In genomic region chr9:61135263-61135882, GRCm38 (mm10) we compare ENCODE assay signal across 13 mouse cellular contexts.
DNase-seq lines count a peak whose midpoint lies in the region; ATAC-seq and TF ChIP-seq lines count a peak whose summit lies in the region.
"Had no signal": no experiment of that assay in that cellular context is flagged by ENCODE, and none has a peak within 500 bp of the region (broad histone marks: within the 10 kb centered on the region; RNA-seq: fewer than 3 reads in every experiment).

No protein-coding gene starts in this region.

- H3K27me3 ChIP-seq in forebrain, embryonic 13.5 days: peaks cover 39% of the 10 kb centered on the region
- no peaks in the 10 kb centered on the region for H3K27me3 ChIP-seq in limb, embryonic 14.5 days (ENCODE audit: control insufficient read depth, insufficient read depth, low read length)
- H3K27me3 ChIP-seq in thymus, adult 2 months (ENCODE audit: control insufficient read depth, insufficient read depth, low read length): no peaks in the 10 kb centered on the region

- 48% methylated on average over 10 of the region's 10 CpGs for WGBS in forebrain, embryonic 13.5 days
- 27% methylated on average over 10 of the region's 10 CpGs for WGBS in limb, embryonic 14.5 days
- 76% methylated on average over 10 of the region's 10 CpGs for WGBS in thymus, adult 2 months

- H3K27ac ChIP-seq in forebrain, embryonic 13.5 days: no peak overlapping the region
- no peak overlapping the region; the same call in 1 of the 2 replicates for H3K27ac ChIP-seq in limb, embryonic 14.5 days (replicated peaks; ENCODE audit: low read depth, low read length)
- H3K27ac ChIP-seq in gastrocnemius, adult 2 months: no peak overlapping the region
- H3K27ac ChIP-seq in thymus, adult 2 months (ENCODE audit: control insufficient read depth, insufficient read depth, low read length): no peak overlapping the region
- H3K27ac ChIP-seq: heart, adult 2 months had no signal

- H3K4me2 ChIP-seq in forebrain, embryonic 13.5 days: no peak overlapping the region
- no peak overlapping the region for H3K4me2 ChIP-seq in limb, embryonic 14.5 days (replicated peaks; ENCODE audit: low read depth, low read length, severe bottlenecking)
- H3K4me2 ChIP-seq: liver, embryonic 11.5 days had no signal

- peaks cover 19% of the 10 kb centered on the region for H3K4me1 ChIP-seq in forebrain, embryonic 13.5 days
- peaks cover 7% of the 10 kb centered on the region; the same call in 1 of the 2 replicates for H3K4me1 ChIP-seq in limb, embryonic 14.5 days (ENCODE audit: control insufficient read depth, insufficient read depth, low read length)
- peaks cover 44% of the 10 kb centered on the region for H3K4me1 ChIP-seq in thymus, adult 2 months (replicated peaks; ENCODE audit: control insufficient read depth, insufficient read depth, low read length)

- H3K4me3 ChIP-seq in forebrain, embryonic 13.5 days: no peak overlapping the region
- no peak overlapping the region for H3K4me3 ChIP-seq in limb, embryonic 14.5 days (replicated peaks; ENCODE audit: low read length)
- no peak overlapping the region for H3K4me3 ChIP-seq in gastrocnemius, adult 2 months
- no peak overlapping the region for H3K4me3 ChIP-seq in thymus, adult 2 months (ENCODE audit: control insufficient read depth, insufficient read depth, low read length)
- H3K4me3 ChIP-seq: heart, adult 2 months had no signal

- H3K9me3 ChIP-seq in forebrain, embryonic 13.5 days (replicated peaks): no peaks in the 10 kb centered on the region
- H3K9me3 ChIP-seq in limb, embryonic 14.5 days (ENCODE audit: control insufficient read depth, low read length): no peaks in the 10 kb centered on the region
- H3K9me3 ChIP-seq: G1E had no signal

- intact Hi-C loops in gastrocnemius, adult 2 months (cut with DNase I): no loop called here

- TF ChIP-seq POLR2A in limb, embryonic 14.5 days (IDR thresholded peaks at IDR 0.05; ENCODE audit: borderline replicate concordance, extremely low read depth, insufficient read depth, insufficient read length): no peak
- no peak for TF ChIP-seq POLR2A in thymus, adult 2 months (IDR thresholded peaks at IDR 0.05; ENCODE audit: control insufficient read depth, extremely low read depth, insufficient read depth, low read length, poor library complexity)

- peak; percentile 14 for DNase-seq in right cerebral cortex, postnatal 14 days
- no peak for DNase-seq in right cerebral cortex, adult 18-20 months
- DNase-seq in limb, embryonic 14.5 days (ENCODE audit: low spot score): no peak
- no peak for DNase-seq in gastrocnemius, adult 2 months
- DNase-seq in cerebellum, adult 18-20 months: no peak
- DNase-seq in testis, postnatal 14 days (ENCODE audit: low spot score): no peak
- no peak for DNase-seq in thymus, adult 2 months
- DNase-seq: adrenal gland, postnatal 36 days; heart, adult 2 months; kidney, adult 18-20 months had no signal

- no peak for TF ChIP-seq CTCF in gastrocnemius, adult 2 months (IDR thresholded peaks at IDR 0.05)
- TF ChIP-seq CTCF in thymus, adult 2 months (IDR thresholded peaks at IDR 0.05; ENCODE audit: borderline replicate concordance, control insufficient read depth, extremely low read depth, insufficient read depth, low read length, poor library complexity): no peak

- H3K36me3 ChIP-seq in forebrain, embryonic 13.5 days (ENCODE audit: poor library complexity, severe bottlenecking): no peaks in the 10 kb centered on the region
- H3K36me3 ChIP-seq in limb, embryonic 14.5 days (ENCODE audit: control insufficient read depth, insufficient read depth, low read length): no peaks in the 10 kb centered on the region
- H3K36me3 ChIP-seq in thymus, adult 2 months (ENCODE audit: control insufficient read depth, insufficient read depth, low read length): no peaks in the 10 kb centered on the region
- H3K36me3 ChIP-seq: G1E had no signal

- peak; percentile 41; the same call in 1 of the 2 replicates for ATAC-seq in forebrain, embryonic 13.5 days
- peak; percentile 79 for ATAC-seq in limb, embryonic 14.5 days (ENCODE audit: low FRiP score, low read depth)

- H3K9ac ChIP-seq in forebrain, embryonic 13.5 days: no peak overlapping the region
- no peak overlapping the region for H3K9ac ChIP-seq in limb, embryonic 14.5 days (ENCODE audit: low read depth, low read length, severe bottlenecking)
